Mouse (Mus musculus) gastrocnemius, postnatal 36 days (tissue): ENCODE measurements around the gene Prdm16. TPM values are rescaled to one million over a fixed set of nuclear protein-coding genes. Genes with fewer than 3 reads are reported as not detected.

Experiments used
- DNase-seq, 2 experiments: peaks; one replicate each; pipeline ENCODE4 v3.0.0; 2022
- intact Hi-C: fragments of 180-260 bp; cut with DNase I; formaldehyde crosslinking; loops from one replicate; pipeline ENCODE4 v1.15.1; 2025
- total RNA-seq, 2 experiments: library from RNA; stranded (reverse); gene quantifications; 2 replicates each; pipeline ENCODE4 v1.2.3; 2021

Prdm16 gene
- total RNA-seq, 2 experiments from 2014 or later = 1.3 to 2.4 TPM

DNA sequence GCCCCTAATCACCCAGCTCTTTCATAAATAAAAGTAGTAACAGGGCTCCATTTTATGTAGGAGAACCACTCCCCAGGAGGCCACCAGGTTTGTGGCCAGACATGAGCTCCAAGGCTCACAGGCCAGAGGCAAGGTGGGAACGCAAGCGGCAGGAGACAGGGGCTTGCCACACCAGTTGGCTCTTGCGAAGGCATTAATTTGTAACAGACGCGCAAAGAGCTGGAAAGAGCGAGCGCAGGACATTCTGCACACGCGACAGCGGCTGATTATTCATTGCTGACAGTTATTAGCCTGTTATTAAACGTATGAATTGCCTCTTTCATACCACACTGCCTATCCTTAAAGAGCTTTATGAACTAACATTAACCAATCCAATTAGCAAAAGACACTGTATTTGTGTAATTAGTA, 144.0 kb downstream of the Prdm16 start:
- intact Hi-C loops = no loop called here
- DNase-seq = no peak

DNA sequence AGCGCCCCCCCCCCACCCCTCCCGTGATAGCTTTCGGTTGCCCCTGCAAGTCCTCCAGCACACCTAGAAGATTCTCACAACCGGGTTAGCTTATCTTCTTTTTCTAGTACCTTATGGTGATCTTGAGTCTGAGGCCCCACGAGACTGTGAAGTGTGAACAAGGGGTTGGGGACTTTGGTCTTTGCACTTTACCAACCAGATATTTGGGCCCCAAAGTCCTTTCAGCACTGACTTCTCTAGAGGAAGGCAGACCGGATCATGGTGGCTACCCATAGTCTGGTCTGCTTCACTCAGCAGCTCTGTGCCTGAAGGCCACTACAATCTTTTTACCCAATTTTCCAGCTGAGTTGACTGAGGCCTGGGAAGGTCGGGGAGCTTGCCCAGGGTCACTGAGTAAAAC, 144.4 kb downstream of the Prdm16 start:
- intact Hi-C loops = no loop called here
- DNase-seq = no peak

DNA sequence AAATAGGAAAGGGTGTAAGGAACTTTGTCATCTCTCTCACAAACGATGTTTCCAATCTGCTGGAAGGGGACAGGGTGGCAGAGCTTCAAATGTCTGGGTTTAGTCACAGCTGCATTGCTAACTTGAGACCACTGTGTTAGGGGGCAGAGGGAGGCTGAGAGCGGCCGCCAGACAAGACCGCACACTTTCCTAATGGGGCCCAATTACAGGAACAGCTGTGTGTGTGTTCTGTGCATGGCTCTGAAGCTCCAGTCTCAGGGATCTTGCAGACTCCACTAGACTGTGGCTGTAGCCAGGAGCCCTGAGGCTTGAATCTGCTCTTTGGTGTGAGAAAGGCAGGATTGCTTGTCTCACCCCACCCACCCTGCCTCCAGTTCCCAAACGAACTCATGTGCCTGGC, 148.6 kb downstream of the Prdm16 start:
- DNase-seq = no peak
- intact Hi-C loops = no loop called here

DNA sequence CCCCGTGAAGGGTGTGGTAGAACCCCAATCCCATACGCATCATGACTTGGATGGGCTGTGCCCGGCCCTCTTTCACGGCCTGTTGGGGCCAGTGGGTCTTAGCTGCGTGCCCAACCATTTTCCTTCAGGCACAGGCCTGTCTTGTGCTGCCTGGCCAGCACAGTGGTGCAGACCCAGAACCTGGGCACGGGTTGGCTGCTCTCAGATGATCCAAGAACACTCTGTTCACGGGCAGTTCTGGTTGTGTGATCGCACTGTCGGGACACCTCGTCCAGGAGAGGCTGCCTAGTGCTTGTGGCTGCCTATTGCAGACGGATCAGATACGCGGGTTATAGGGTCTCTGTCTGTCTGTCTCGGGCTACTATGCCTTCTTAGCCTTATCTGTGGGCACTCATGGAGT, 154.0 kb downstream of the Prdm16 start:
- intact Hi-C loops = no loop called here
- no peak for DNase-seq

DNA sequence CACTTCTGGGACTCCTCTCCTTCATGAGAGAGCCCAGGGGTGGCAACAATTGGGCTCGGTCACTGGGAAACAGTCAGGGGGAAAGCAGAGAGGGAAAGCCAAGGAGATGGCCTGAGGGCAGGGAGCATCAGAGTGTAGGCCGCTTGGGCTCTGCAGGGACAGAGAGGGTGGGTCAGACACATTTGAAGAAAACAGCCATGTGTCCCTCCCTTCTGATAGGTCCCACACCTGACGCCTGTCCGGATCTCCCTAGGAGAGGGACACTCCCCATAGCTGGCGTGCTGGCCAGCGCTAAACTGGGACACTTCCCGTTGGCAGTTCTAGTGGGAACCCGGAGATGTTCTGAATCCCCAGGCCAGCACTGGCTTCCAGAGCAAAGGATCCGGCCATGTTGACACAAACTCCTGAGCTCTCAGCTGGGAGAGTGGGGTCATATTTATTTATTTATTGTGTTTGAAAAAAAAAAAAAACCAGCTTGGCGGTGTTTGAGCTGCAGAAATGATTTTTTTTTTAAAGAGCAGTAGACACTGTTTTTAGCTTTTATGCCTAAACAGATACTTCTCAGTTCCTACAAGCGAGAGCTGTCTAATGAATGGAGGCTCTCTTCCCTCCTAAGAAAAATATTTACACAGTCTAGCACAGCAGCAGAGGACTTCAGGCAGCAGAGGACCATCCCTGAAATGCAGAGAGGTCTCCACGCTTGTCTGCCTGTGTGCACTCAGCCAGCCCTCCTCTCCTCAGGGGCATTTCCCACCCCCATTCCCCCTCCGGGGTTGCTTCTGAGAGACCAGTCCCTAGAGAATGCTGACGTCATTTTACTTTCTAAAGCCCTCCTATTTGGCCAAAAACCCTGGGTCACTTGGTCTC, 154.7 kb downstream of the Prdm16 start:
- intact Hi-C loops = no loop called here
- DNase-seq = no peak

DNA sequence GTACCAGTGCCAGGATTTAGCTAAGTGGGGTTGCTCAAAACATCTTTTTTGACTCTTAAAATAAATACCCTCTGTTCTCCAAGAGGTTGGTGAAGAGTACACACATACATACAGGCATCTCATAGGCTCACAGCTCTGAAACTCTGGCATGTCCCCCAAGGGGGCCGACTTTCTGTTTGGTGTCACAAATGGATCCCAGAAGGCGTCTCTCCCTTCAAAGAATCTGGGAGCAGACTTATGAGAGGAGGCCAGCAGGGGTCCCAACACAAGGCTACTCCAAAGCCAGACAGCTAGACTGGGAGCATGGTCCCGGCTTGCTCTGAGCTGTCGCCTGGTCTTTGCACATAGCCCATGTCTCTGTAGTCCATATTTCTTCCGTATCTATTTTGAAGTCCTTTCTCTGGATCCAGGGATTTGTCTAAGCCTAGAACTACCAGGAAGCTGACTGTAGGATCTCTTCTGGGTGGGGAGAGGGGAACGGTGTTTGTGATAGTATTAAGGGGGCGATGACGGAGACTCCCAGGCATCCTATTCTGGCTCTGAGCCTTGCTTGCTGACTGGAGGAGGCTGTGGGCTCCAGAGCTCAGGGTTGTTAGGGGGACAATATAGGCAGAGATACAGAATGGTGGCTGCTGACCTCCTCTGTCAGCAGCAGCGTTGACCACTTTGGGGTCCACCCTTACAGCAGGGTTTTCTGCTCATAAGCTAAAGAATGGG, 156.0 kb downstream of the Prdm16 start:
- no peak for DNase-seq
- intact Hi-C loops = no loop called here

DNA sequence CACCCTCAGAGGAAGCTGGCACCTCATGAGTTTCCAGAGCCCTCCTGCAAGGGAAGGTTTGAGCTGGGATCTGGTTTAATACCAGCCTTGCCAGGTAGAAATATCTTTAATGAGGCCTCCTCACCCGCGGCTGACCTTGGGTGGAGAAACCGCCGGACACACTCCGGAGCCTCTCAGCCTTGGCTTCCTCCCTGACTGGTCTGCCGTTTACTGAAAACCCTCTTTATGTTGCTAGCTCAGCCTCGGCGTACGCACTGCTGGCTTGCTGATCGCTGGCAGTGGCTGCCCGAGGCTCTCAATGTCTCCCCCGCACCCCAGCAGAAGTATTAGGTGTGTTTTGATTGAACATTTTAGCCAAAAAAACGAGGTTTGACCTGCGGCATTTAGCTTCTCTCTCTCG, 156.5 kb downstream of the Prdm16 start:
- intact Hi-C loops = no loop called here
- no peak for DNase-seq

DNA sequence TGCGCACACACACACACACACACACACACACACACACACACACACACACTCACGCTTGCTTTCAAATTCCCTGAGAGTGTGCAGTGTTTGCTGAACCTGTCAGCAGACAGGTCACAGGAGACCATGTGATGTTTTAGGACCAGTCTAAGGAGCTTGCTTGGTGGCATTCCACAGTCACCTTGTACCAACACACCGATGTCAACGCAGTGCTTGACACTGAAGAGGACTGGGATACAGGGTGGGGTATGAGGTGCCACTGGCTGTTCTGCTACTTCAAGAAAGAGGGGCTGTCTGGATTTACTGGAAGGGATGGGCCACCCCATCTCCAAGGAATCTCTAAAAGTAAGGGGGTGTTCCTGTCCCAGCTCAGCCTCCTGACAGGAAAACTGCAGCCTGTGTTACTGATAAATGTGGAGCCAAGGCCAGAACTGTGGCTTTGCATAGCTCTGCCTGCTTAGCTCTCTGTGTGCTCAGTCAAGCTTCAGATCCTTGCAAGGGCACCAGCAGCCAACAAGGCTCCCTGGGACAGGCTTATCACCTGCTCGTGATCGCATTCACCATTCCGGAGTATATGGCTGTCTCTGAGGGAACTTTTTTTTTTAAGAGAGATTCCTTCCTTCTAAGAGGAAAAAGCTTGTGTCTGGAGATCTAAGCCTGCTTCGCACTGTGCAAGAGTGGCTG, 157.6 kb downstream of the Prdm16 start:
- no peak for DNase-seq
- intact Hi-C loops = no loop called here

DNA sequence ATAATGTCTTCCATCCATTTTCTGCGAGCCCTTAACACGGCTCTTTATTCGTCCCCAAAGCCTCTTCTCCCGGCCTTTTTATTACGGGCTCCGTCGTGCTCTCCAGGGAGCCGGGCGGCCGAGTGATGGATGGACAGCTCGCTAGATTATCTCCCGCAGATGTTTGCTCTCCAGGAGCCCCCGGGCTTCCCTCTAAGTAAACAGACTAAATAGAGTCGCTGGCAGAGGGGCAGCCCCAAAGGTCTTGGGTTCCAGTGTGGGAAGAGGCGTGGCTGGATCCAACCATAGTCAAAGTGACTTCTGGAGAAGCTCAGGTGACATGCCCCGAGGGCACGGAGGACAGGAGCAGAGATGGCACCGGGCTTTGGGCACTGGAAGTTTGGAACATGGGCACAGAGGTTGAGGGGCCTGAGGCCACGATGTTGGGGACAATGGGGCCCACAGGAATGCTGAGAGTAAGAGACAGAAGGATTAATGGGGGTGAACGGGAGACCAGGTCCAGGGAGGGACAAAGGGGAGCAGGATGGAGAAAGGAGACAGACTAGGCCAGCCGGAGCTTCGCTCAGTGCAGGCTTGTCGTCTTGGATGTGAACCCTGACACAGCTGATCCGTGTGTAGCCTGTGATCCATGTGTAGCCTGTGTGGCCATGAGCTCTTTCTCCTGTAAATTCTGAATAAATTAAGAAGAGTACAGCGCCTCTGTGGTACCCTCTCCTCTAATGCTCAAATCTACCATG, 162.9 kb downstream of the Prdm16 start:
- intact Hi-C loops = no loop called here
- no peak for DNase-seq

DNA sequence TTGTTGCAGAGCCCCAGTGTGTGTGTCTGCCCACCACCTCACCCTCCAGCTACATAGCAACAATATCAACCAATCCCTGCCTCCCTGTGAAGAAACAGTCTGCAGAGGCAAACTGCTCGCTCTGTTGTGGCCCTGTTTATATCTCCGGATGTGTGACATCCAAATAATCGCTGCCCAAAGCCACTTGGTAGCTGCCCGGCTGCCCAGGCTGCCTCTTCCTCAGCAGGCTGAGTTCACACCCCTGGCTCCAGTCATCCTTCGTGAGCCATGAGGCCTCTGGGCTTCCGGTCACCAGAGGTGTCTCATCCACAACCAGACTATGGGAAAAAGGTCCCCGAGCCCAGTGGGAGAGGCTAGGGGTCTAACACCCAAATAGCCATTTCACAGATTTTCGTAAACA, 164.1 kb downstream of the Prdm16 start:
- no peak for DNase-seq
- intact Hi-C loops = no loop called here

DNA sequence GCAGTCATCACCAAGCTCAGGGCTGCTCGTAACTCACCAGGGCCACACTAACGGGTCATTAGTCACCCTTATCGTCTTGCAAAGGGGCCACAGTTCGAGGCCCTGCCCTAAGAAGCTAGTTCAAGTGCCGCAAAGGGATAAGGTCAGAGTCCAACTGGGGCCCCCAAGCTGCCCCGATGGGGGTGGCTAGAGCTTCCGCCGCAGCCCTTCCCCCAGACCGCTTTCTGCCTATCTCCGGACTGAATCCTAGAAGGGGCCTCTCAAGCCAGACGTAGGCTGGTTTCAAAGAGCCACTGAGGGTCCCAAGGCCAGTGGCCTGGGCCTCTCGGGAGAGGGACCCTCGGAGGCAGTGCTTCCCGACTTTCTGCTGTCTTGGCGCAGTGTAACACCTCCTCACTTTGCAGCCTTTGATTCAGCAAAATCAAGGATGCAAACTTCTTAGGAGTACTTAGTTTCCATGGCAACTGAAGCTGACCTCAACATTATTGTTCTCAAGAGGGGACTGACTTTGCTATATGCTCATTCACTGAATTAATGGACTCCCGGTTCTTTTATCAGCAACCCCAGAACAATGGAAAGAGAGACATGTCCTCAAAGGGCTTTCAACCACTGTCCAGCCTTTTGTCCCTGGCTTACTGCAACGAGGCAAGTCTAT, 165.1 kb downstream of the Prdm16 start:
- intact Hi-C loops = no loop called here
- DNase-seq = no peak

DNA sequence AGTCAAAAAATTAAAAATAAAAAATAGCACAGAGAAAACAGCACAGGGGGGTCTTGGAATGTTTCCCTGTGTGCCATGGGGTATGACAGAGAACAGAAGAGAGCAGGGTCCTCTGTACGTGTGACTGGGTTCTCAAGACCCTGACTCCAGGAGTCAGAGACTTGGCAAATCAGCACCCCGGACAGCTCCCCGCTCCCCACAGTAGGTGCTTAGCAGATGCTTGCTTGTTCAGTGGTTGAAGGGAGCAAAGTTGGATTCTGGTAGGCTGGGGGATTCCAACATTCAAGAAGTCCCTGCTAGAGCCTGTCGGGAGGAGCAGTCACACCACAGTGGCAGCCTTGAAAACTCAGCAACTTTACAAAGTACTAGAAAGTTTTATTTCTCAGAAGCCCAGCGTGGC, 170.4 kb downstream of the Prdm16 start:
- intact Hi-C loops = no loop called here
- DNase-seq = no peak

DNA sequence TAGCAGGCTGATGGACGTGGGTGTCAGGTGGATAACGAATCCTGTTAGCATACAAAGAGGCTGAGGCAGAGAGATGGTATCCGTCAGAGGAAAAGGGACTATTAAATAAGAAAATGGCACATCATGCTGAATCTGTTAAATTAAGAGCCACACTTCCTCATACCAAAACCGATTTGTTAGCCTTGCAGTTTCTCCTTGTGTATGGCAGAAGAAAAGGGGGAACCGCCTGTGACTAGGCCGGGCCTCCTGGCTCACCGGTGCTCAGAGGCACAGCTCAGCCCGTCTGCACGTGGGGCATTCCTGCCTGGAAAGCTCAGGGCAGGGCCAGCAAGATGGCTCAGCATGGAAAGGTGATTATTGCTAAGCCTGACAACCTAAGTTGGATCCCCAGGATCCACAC, 171.6 kb downstream of the Prdm16 start:
- intact Hi-C loops = no loop called here

DNA sequence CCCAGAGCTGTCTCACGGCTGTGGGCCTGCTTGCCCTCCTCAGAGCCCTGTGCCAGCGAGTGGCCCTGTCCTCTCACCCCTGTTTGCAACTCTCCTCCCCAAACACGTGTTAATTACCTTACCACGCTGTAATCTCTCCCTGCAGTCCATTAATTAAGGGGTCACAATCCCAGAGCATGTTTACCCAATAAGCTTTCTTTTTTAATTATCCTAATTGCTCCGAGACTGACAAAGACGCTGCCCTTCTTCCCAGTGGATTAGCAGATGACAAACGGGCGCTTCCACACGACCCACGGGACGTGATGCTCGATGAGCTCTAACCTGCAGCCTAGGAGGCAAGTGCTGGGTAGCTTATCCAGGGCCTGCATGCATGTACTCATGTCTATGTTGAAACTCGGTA, 176.7 kb downstream of the Prdm16 start:
- DNase-seq = no peak
- intact Hi-C loops = no loop called here

More for the DNA sequence above, 171.6 kb downstream of the Prdm16 start:
- no peak for DNase-seq

DNA sequence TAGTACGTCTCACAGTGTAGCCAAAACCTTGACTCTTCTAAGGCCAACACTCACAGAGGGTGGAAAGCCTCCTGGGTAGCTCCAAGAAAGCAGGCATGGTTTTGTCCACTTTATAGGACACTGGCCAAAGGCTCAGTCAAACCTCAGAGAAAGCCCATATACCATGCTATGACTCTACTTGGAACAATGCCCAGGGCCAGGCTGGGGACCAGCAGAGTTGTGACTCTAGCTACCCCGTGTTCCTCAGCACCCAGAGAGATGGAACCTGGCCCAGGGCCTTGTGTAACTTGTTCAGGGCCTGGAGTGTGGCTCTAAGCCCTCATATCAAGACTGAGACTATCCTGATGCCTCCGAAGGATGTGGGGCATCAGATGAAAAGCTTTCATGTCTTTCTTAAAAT, 178.9 kb downstream of the Prdm16 start:
- intact Hi-C loops = loop anchor here (10.0 kb wide), 1 partner anchor 327 kb away; no protein-coding TSS in a partner anchor
- DNase-seq = no peak

DNA sequence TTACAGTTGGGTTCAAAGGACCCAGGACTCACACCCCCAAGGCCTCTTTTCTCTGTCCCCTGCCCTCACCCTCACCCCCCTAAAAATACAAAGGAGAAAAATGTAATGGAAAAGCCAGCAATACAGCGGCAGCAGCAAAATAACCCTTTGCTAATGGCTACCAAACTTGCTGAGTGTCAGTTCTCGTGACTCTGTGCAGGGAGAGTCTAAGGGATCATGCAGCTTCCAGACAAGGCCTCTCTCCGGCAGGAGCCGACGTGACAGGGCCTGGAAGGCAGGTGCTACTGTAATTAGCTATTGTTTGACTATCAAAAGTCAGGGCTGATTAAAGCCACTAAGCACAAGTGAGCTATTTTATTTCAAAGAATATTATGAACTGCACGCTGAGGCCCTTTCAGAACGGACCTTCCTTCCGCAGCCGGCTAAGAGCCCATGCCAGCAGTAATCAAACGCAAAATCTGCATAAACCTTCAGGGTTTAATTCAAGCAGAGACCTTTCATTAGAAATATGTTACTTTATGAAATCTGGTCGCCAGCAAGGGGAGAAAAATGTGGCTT, 180.3 kb downstream of the Prdm16 start:
- intact Hi-C loops = loop anchor here (10.0 kb wide), 1 partner anchor 328 kb away; no protein-coding TSS in a partner anchor
- DNase-seq = no peak

DNA sequence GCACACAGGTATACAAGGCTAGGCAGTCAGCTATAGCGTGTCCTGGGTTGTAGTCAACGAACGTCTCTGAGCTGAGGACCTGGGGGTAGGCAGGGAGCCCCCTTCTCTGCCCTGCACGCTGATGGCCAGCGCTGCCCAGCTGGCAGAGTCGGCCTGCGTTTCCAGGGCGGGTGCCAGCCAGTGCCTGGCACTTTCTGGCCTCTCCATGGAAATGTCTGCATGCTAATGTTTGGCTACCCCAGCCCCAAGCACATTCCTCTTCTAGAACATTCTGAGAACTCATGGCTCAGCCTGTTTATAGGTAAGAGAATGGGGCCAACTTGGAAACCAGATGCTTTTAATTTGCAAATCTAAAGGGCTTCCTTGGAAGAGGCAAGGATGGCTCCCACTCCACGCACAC, 186.2 kb downstream of the Prdm16 start:
- intact Hi-C loops = loop anchor here (10.0 kb wide), 1 partner anchor 334 kb away; no protein-coding TSS in a partner anchor
- no peak for DNase-seq

DNA sequence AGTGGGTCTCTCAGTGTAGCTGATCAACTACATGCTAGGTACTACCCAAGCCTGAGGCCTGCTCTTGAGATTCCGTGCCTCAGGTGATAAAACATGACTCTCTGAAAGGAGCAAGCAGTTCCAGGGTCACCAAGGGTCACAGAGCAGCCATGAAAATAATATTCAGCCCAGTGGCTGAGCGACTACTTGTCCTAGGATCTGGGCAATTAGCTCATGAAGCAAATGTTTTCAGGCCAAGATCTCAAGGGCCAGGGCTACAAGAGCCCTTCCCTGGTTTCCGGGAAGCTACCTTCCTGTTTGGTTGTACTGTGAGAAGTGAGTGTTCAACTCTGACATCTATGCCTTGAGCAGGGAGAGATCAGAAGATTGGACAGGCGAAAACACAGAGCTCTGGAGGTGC, 186.6 kb downstream of the Prdm16 start:
- intact Hi-C loops = loop anchor here (10.0 kb wide), 1 partner anchor 335 kb away; no protein-coding TSS in a partner anchor
- no peak for DNase-seq

DNA sequence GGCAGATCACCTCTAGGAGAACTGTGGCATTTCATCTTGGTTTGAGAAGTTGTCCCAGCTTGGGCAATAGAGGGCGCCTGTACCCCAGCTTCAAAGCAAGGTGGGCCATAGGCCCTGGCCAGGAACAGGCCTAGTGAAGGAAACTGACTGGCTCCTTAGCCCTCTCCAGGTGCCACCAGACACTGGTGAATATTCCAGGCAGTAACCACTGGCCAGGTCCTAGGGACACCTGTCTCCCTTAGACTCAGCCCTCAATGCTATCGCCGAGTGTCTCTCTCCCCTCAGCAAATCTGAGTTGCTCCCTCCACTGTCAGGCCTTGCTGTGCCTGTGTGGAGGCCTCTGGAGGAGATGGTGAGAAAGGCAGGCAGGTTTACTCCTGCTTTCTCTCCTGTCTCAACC, 187.3 kb downstream of the Prdm16 start:
- peak in 1 of 2 experiments; percentile 32 for DNase-seq
- intact Hi-C loops = loop anchor here (1.0 to 5.0 kb wide), 3 partner anchors 93 to 225 kb away; partner anchors contain the start of gene Prdm16
